Mouse (Mus musculus) MEL (cell line): ENCODE measurements around the gene Gm5136. TPM values are rescaled to one million over a fixed set of nuclear protein-coding genes. Genes with fewer than 3 reads are reported as not detected.

ENCODE experiments used
- DNase-seq: peaks from one replicate; pipeline ENCODE4 v3.0.0; 2011; ENCODE audit warnings: low read depth, low spot score
- H3K27ac ChIP-seq: 2 replicates; pipeline ENCODE4 v1.5.1; 2012; ENCODE audit warnings: low read depth, mild to moderate bottlenecking, control low read depth, low read length, moderate library complexity; ENCODE audit not compliant: control insufficient read depth
- H3K27me3 ChIP-seq, 2 experiments: fragments of 150-350 bp in 1 of 2; sonication (generic) in 1 of 2; 2 replicates each; pipeline ENCODE4 v1.6.1; 2012; ENCODE audit warnings: low read length in 2 of 2, mild to moderate bottlenecking in 2 of 2, improper control_type of control experiment in 1 of 2, moderate library complexity in 1 of 2; ENCODE audit not compliant: insufficient read depth in 2 of 2, control insufficient read depth in 1 of 2
- H3K36me3 ChIP-seq, 2 experiments: 2 replicates each; pipeline ENCODE4 v1.6.1; 2012 to 2014; ENCODE audit warnings: low read length in 2 of 2, improper control_type of control experiment in 1 of 2, inconsistent platforms in 1 of 2, mild to moderate bottlenecking in 1 of 2; ENCODE audit not compliant: insufficient read depth in 2 of 2, control insufficient read depth in 1 of 2
- H3K4me1 ChIP-seq, 2 experiments: fragments of 150-350 bp in 1 of 2; sonication (generic) in 1 of 2; 2 replicates each; pipeline ENCODE4 v1.6.1; 2012; ENCODE audit warnings: low read length in 2 of 2, improper control_type of control experiment in 1 of 2, mild to moderate bottlenecking in 1 of 2; ENCODE audit not compliant: insufficient read depth in 2 of 2, control insufficient read depth in 1 of 2
- H3K4me3 ChIP-seq, 2 experiments: fragments of 150-350 bp in 1 of 2; sonication (generic) in 1 of 2; 2 replicates each; pipeline ENCODE4 v1.5.1; 2012; ENCODE audit warnings: low read depth in 2 of 2, low read length in 2 of 2, mild to moderate bottlenecking in 2 of 2, moderate library complexity in 2 of 2, control low read depth in 1 of 2, improper control_type of control experiment in 1 of 2; ENCODE audit not compliant: control insufficient read depth in 1 of 2, insufficient read depth in 1 of 2
- H3K79me2 ChIP-seq: 2 replicates; pipeline ENCODE4 v1.6.1; 2012; ENCODE audit warnings: mild to moderate bottlenecking, low read length, moderate library complexity; ENCODE audit not compliant: control insufficient read depth, poor library complexity, insufficient read depth
- H3K9ac ChIP-seq: 2 replicates; pipeline ENCODE4 v1.6.1; 2012; ENCODE audit warnings: low read depth, mild to moderate bottlenecking, control low read depth, low read length, moderate library complexity; ENCODE audit not compliant: control insufficient read depth, poor library complexity, severe bottlenecking
- H3K9me3 ChIP-seq: fragments of 150-350 bp; sonication (generic); replicated peaks from 2 replicates; pipeline ENCODE4 v1.6.1; 2012; ENCODE audit warnings: mild to moderate bottlenecking, low read length, improper control_type of control experiment, moderate library complexity; ENCODE audit not compliant: insufficient read depth
- CHD2 ChIP-seq: IDR thresholded peaks from 2 replicates; pipeline ENCODE4 v1.6.1; 2011; ENCODE audit warnings: low read length, improper control_type of control experiment
- EP300 ChIP-seq, 2 experiments: IDR thresholded peaks; 2 replicates each; pipeline ENCODE4 v1.6.1; 2011; ENCODE audit warnings: improper control_type of control experiment in 2 of 2, low read length in 2 of 2, low read depth in 1 of 2, mild to moderate bottlenecking in 1 of 2
- ETS1 ChIP-seq: IDR thresholded peaks from 2 replicates; pipeline ENCODE4 v1.6.1; 2012; ENCODE audit warnings: low read depth, mild to moderate bottlenecking, inconsistent platforms, low read length, improper control_type of control experiment, moderate library complexity
- HCFC1 ChIP-seq: IDR thresholded peaks from 2 replicates; pipeline ENCODE4 v1.6.1; 2012; ENCODE audit warnings: low read depth, mild to moderate bottlenecking, inconsistent platforms, low read length, improper control_type of control experiment, moderate library complexity
- JUND ChIP-seq: IDR thresholded peaks from 2 replicates; pipeline ENCODE4 v1.6.1; 2011; ENCODE audit warnings: low read depth, mild to moderate bottlenecking, improper control_type of control experiment, low read length
- KAT2A ChIP-seq: conservative IDR thresholded peaks from 2 replicates; pipeline ENCODE4 v1.6.1; 2012; ENCODE audit warnings: low read depth, low read length, improper control_type of control experiment, inconsistent platforms
- MAZ ChIP-seq: IDR thresholded peaks from 2 replicates; pipeline ENCODE4 v1.6.1; 2012; ENCODE audit warnings: low read depth, mild to moderate bottlenecking, inconsistent platforms, low read length, improper control_type of control experiment
- MXI1 ChIP-seq: IDR thresholded peaks from 2 replicates; pipeline ENCODE4 v1.6.1; 2011; ENCODE audit warnings: mild to moderate bottlenecking, low read depth, low read length, improper control_type of control experiment
- NELFE ChIP-seq: IDR thresholded peaks from 2 replicates; pipeline ENCODE4 v1.6.1; 2011; ENCODE audit warnings: low read depth, low read length, improper control_type of control experiment
- NRF1 ChIP-seq: IDR thresholded peaks from 2 replicates; pipeline ENCODE4 v1.6.1; 2014; ENCODE audit warnings: low read depth, mild to moderate bottlenecking, inconsistent platforms, low read length, improper control_type of control experiment, moderate library complexity; ENCODE audit not compliant: poor library complexity, insufficient read depth, severe bottlenecking
- POLR2A ChIP-seq, 2 experiments: IDR thresholded peaks; 2 replicates each; pipeline ENCODE4 v1.6.1; 2011 to 2012; ENCODE audit warnings: low read length in 2 of 2, mild to moderate bottlenecking in 2 of 2, control low read depth in 1 of 2, improper control_type of control experiment in 1 of 2, low read depth in 1 of 2, moderate library complexity in 1 of 2; ENCODE audit not compliant: control insufficient read depth in 1 of 2, insufficient read depth in 1 of 2, poor library complexity in 1 of 2
- POLR2AphosphoS5 ChIP-seq: IDR thresholded peaks from 2 replicates; pipeline ENCODE4 v1.6.1; 2012; ENCODE audit warnings: low read depth, borderline replicate concordance, mild to moderate bottlenecking, inconsistent platforms, low read length, moderate library complexity, mixed read lengths
- RAD21 ChIP-seq: IDR thresholded peaks from 2 replicates; pipeline ENCODE4 v1.6.1; 2011; ENCODE audit warnings: mild to moderate bottlenecking, low read depth, low read length, improper control_type of control experiment
- SIN3A ChIP-seq: IDR thresholded peaks from 2 replicates; pipeline ENCODE4 v1.6.1; 2012; ENCODE audit warnings: low read length, improper control_type of control experiment, inconsistent platforms
- TAL1 ChIP-seq: IDR thresholded peaks from 2 replicates; pipeline ENCODE4 v1.6.1; 2012; ENCODE audit warnings: mild to moderate bottlenecking, inconsistent platforms, low read length, moderate library complexity, mixed read lengths
- TCF12 ChIP-seq: IDR thresholded peaks from 2 replicates; pipeline ENCODE4 v1.6.1; 2014; ENCODE audit warnings: low read depth, mild to moderate bottlenecking, inconsistent platforms, low read length, improper control_type of control experiment, moderate library complexity
- UBTF ChIP-seq: IDR thresholded peaks from 2 replicates; pipeline ENCODE4 v1.6.1; 2012; ENCODE audit warnings: low read depth, mild to moderate bottlenecking, inconsistent platforms, low read length, improper control_type of control experiment, moderate library complexity, borderline replicate concordance; ENCODE audit not compliant: insufficient read depth
- ZC3H11A ChIP-seq: IDR thresholded peaks from 2 replicates; pipeline ENCODE4 v1.6.1; 2012; ENCODE audit warnings: low read depth, mild to moderate bottlenecking, inconsistent platforms, low read length, improper control_type of control experiment
- ZKSCAN1 ChIP-seq: IDR thresholded peaks from 2 replicates; pipeline ENCODE4 v1.6.1; 2012; ENCODE audit warnings: low read depth, mild to moderate bottlenecking, inconsistent platforms, low read length, improper control_type of control experiment, moderate library complexity
- ZMIZ1 ChIP-seq: IDR thresholded peaks from 2 replicates; pipeline ENCODE4 v1.6.1; 2012; ENCODE audit warnings: low read depth, mild to moderate bottlenecking, inconsistent platforms, low read length, improper control_type of control experiment, moderate library complexity
- ZNF384 ChIP-seq: IDR thresholded peaks from 2 replicates; pipeline ENCODE4 v1.6.1; 2012; ENCODE audit warnings: low read depth, mild to moderate bottlenecking, inconsistent platforms, low read length, improper control_type of control experiment
- polyA plus RNA-seq, 2 experiments: library from polyadenylated mRNA; stranded (reverse) in 1 of 2; unstranded in 1 of 2; fragments of >175 nt in 1 of 2; fragments of >200 nt in 1 of 2; gene quantifications; 2 replicates each; pipeline versions ENCODE4 v1.2.1 to v1.2.4; 2012; ENCODE audit warnings: low replicate concordance in 2 of 2, low read depth in 1 of 2; ENCODE audit not compliant: insufficient read length in 2 of 2, insufficient read depth in 1 of 2, missing spikeins in 1 of 2
- total RNA-seq: library from RNA; depleted of rRNA; stranded (reverse); fragments of 300-350 nt; gene quantifications from 2 replicates; pipeline ENCODE4 v1.2.3, GENCODE M21; 2012; rRNA removed

Gm5136 gene
- total RNA-seq (not detected in 2 replicates), polyA plus RNA-seq (not detected)

DNA sequence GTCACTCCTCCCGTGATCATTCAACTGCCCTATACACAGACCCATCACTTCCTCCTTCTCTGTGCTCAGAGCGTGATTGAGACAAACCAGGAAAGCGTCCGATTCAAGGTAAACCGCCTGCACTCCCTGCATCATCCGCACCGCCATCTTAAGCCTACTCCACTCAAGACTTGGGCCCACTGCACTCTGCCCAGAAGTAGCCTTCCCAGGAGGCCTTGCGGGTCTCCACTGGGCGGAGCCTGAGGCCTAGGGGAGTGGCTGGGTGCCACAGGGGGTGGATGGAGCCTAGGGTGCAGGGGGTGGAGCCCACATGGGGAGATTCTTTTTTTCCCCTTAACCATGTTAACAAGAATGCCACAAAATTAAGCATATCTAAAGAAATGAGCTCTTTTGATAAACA lies at the start of gene Gm5136:
Gm5136 (minus strand) TSS at position 215 of the 400 bp plus-strand sequence.
- Histone ChIP-seq H3K36me3 (no peaks in the 10 kb centered on the region), H3K9me3 (no peaks in the 10 kb centered on the region), H3K4me1 (no peaks in the 10 kb centered on the region), H3K9ac (no peak within 1 kb of the TSS), H3K27me3 (no peaks in the 10 kb centered on the region), H3K79me2 (no peaks in the 10 kb centered on the region), H3K27ac (no peak within 1 kb of the TSS), H3K4me3 (no peak within 1 kb of the TSS)
- TF ChIP-seq JUND (no peak), ZC3H11A (no peak), TCF12 (no peak), ZKSCAN1 (no peak), RAD21 (no peak), MXI1 (no peak), NELFE (no peak), CHD2 (no peak), SIN3A (no peak), MAZ (no peak), UBTF (no peak), EP300 (IDR thresholded peaks at IDR 0.05; ENCODE audit: low read depth in 1 of 2, low read length in 2 of 2) (no peak), ETS1 (no peak), HCFC1 (no peak), KAT2A (no peak), POLR2AphosphoS5 (no peak), POLR2A (IDR thresholded peaks at IDR 0.05; ENCODE audit: control insufficient read depth in 1 of 2, insufficient read depth in 1 of 2, low read depth in 1 of 2, low read length in 2 of 2, poor library complexity in 1 of 2) (no peak), ZNF384 (no peak), TAL1 (no peak)
- no peak for DNase-seq

DNA sequence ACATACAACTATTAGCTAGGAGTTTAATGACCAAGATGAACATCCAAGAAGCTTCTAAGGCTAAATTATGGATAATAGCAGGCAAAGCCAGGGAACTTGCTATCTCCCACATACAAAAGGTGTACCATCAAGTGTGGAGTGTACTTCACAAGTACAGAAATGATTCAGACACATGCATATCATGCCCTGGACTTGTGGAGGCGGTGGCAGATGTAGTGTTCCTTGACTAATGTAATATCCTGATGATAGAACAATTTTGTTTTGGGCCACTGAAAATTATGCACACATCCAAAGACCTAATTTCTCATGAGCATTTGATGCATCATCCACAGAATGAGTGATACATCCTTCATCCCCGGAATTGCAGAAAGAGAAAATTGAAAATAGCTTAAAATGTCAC lies 43.8 kb upstream of the Gm5136 start:
- DNase-seq, result no peak
- TF ChIP-seq NRF1, result no peak
- no peak for TF ChIP-seq HCFC1
- no peak for TF ChIP-seq POLR2A (IDR thresholded peaks at IDR 0.05; ENCODE audit: control insufficient read depth in 1 of 2, insufficient read depth in 1 of 2, low read depth in 1 of 2, low read length in 2 of 2, poor library complexity in 1 of 2)
- TF ChIP-seq TAL1, result no peak
- no peak for TF ChIP-seq ZMIZ1
- no peak for TF ChIP-seq MXI1
- no peak for TF ChIP-seq MAZ
- TF ChIP-seq, all 39 proteins: peak for 0

More for the DNA sequence above, 43.8 kb upstream of the Gm5136 start:
- Histone ChIP-seq H3K27me3 (no peaks in the 10 kb centered on the region; a peak in 1 of 4 replicates), H3K9ac (no peak overlapping the region), H3K9me3 (no peaks in the 10 kb centered on the region), H3K4me1 (no peaks in the 10 kb centered on the region), H3K27ac (no peak overlapping the region), H3K79me2 (no peaks in the 10 kb centered on the region), H3K4me3 (no peak overlapping the region), H3K36me3 (no peaks in the 10 kb centered on the region)
